Mouse (Mus musculus) heart, embryonic 12.5 days (tissue): ENCODE data around the gene Sept9. TPM values are rescaled to one million over a fixed set of nuclear protein-coding genes. Genes with fewer than 3 reads are reported as not detected.

Experiments used
- ATAC-seq: fragments of 200-750 bp; cut with Nextera tagmentation; 2 replicates; pipeline ENCODE4 v1.8.0; 2017; ENCODE audit warnings: moderate TSS enrichment, moderate library complexity; ENCODE audit not compliant: insufficient number of reproducible peaks, low FRiP score
- H3K27ac ChIP-seq: fragments of 300-500 bp; sonication (generic); 2 replicates; pipeline ENCODE4 v1.5.1; 2016; ENCODE audit warnings: mild to moderate bottlenecking, moderate library complexity; ENCODE audit not compliant: poor library complexity, severe bottlenecking
- H3K27me3 ChIP-seq: fragments of 300-500 bp; sonication (generic); replicated peaks from 2 replicates; pipeline ENCODE4 v1.6.1; 2016; ENCODE audit warnings: mild to moderate bottlenecking, moderate library complexity
- H3K36me3 ChIP-seq: fragments of 300-500 bp; sonication (generic); 2 replicates; pipeline ENCODE4 v1.6.1; 2016; ENCODE audit warnings: mild to moderate bottlenecking, moderate library complexity
- H3K4me1 ChIP-seq: fragments of 300-500 bp; sonication (generic); replicated peaks from 2 replicates; pipeline ENCODE4 v1.6.1; 2016; ENCODE audit warnings: mild to moderate bottlenecking
- H3K4me2 ChIP-seq: fragments of 300-500 bp; sonication (generic); 2 replicates; pipeline ENCODE4 v1.6.1; 2016; ENCODE audit warnings: mild to moderate bottlenecking, moderate library complexity
- H3K4me3 ChIP-seq: fragments of 300-500 bp; sonication (generic); 2 replicates; pipeline ENCODE4 v1.5.1; 2016; ENCODE audit warnings: mild to moderate bottlenecking
- H3K9ac ChIP-seq: fragments of 300-500 bp; sonication (generic); 2 replicates; pipeline ENCODE4 v1.6.1; 2016; ENCODE audit warnings: mild to moderate bottlenecking, moderate library complexity
- H3K9me3 ChIP-seq: fragments of 300-500 bp; sonication (generic); replicated peaks from 2 replicates; pipeline ENCODE4 v1.6.1; 2016; ENCODE audit warnings: mild to moderate bottlenecking, moderate library complexity
- WGBS: fragments of 180-500 bp; shearing (Covaris S2); methylation state at CpG from one replicate; pipeline ENCODE4 v1.1.7; 2016; 5-methylcytosine and 5-hydroxymethylcytosine counted together
- polyA plus RNA-seq: library from polyadenylated mRNA; unstranded; fragments of >200 nt; fragmentation: Nextera tagmentation; extraction: Ambion mirVana; gene quantifications from 2 replicates; pipeline ENCODE4 v1.2.1, GENCODE M21; 2016

Sept9 gene
- polyA plus RNA-seq, 1 experiment from 2014 or later = 103 TPM

DNA sequence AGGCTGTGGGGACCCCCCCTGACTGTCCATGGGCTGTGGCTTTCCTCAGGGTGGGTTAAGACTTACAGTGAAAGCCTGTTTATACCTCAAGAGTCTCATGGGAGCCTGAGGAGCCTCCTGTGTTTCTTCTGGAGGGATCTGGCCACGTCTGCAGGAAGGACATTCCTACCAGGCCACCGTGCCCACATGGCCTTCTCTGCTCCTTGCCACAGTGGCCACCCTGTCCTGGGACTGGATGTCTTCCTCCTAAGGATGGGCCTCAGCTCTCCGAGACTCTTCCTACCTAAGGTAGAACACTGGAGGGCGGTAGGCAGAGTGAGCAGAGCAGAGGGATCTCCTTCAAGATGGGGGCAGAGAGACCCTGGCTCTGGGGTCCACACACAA is 96.6 kb downstream of the Sept9 start:
- Histone ChIP-seq H3K4me1 (peaks cover 21% of the 10 kb centered on the region), H3K9ac (no peak overlapping the region), H3K4me3 (no peak overlapping the region), H3K27ac (no peak overlapping the region), H3K4me2 (no peak overlapping the region), H3K27me3 (no peaks in the 10 kb centered on the region), H3K9me3 (no peaks in the 10 kb centered on the region), H3K36me3 (peaks cover 24% of the 10 kb centered on the region)
- 57% methylated on average over 4 of the region's 4 CpGs for WGBS
- ATAC-seq = no peak

DNA sequence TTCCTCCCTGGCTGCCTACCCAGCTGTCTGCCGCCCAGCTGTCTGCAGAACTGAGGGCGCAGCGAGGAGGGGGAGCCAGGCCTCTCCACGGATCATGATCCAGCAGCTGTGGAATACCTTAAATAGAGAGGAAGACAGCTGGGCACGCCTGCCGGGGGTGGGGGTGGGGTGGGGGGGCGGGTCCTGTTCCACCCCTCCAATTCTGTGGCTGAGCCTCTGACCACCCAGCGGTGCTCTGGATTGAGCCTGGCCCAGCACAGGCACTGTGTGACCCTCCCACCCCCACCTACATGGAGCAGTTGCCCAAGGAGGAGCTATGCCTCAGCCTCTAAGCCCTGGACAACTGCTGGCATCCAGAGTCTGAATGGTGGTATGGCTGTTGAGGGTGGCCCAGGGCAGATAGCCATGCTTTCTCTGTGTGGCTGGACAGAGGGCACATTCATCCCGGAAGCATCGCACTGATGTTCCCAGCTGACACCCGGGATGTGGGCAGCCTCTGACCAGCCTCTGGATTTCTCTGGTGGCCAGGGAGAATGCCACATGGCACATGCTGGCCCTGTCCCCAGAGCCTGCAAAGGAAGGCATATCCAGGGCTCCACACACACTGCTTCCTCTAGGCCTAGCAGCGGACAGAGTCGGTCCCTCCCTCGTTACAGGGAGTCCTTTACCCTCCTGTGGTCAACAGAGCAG is 97.2 kb downstream of the Sept9 start:
- Histone ChIP-seq H3K27me3 (no peaks in the 10 kb centered on the region), H3K9me3 (no peaks in the 10 kb centered on the region), H3K9ac (no peak overlapping the region), H3K4me3 (no peak overlapping the region), H3K36me3 (peaks cover 19% of the 10 kb centered on the region), H3K4me2 (no peak overlapping the region), H3K4me1 (peaks cover 21% of the 10 kb centered on the region), H3K27ac (no peak overlapping the region)
- 75% methylated on average over 13 of the region's 14 CpGs for WGBS
- ATAC-seq = 0 out of 2 replicates have a peak, but pooled peaks have one; percentile 20

DNA sequence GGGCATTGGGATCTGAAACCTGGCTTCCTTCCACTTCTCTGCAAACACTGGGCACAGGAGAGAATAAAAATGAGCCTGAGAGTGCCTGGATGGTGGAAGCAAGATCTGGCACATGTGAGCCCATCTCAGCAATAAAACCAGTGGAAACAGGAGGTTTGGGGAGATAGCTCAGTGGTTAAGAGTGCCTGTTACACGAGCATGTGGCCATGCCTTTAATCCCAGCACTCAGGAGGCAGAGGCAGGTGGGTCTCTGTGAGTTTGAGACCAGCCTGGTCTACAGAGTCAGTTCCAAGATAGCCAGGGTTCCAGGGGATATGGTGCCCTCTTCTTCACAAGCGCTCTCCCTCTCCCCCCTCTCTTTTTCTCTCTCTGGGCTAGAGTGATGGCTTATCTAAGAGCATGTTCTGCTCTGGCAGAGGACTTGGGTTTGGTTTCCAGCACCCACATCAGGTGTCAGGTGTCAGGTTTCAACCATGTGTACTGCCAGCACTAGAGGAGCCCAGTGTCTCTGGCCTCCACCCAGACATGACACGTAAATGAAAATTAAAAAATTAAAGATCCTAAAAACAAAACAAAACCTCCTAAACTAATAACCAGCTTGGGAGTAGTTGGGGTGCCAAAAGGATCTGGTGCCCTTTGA is 97.8 kb downstream of the Sept9 start:
- Histone ChIP-seq H3K9ac (no peak overlapping the region), H3K27me3 (no peaks in the 10 kb centered on the region), H3K4me2 (no peak overlapping the region), H3K4me3 (no peak overlapping the region), H3K4me1 (peaks cover 24% of the 10 kb centered on the region), H3K27ac (no peak overlapping the region), H3K36me3 (peaks cover 12% of the 10 kb centered on the region; the same call in 1 of the 2 replicates), H3K9me3 (no peaks in the 10 kb centered on the region)
- 92% methylated on average over 3 of the region's 3 CpGs for WGBS
- ATAC-seq = no peak

DNA sequence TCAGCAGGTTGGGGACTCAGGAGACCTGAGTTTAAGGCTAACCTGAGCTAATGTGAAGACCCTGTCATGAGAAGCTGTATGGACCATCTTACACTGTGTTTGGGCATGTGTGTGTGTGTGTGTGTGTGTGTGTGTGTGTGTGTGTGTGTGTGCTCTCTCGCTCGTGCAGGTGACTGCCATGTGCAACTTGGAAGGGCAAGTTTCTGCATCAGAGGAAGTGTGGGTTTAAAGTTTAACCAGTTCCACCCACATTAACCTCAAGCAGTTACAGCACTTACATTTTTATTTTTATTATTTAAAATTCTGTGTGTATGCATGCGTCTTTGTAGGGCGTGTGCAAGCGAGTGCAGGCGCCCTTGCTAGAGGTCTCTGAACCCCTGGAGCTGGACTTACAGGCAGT is 100.3 kb downstream of the Sept9 start:
- no peak for ATAC-seq
- Histone ChIP-seq H3K9ac (no peak overlapping the region), H3K4me2 (no peak overlapping the region), H3K27me3 (no peaks in the 10 kb centered on the region), H3K9me3 (no peaks in the 10 kb centered on the region), H3K4me3 (no peak overlapping the region), H3K27ac (no peak overlapping the region), H3K36me3 (peaks cover 18% of the 10 kb centered on the region; the same call in 1 of the 2 replicates), H3K4me1 (peaks cover 18% of the 10 kb centered on the region)
- WGBS = 89% methylated on average over 6 of the region's 6 CpGs

DNA sequence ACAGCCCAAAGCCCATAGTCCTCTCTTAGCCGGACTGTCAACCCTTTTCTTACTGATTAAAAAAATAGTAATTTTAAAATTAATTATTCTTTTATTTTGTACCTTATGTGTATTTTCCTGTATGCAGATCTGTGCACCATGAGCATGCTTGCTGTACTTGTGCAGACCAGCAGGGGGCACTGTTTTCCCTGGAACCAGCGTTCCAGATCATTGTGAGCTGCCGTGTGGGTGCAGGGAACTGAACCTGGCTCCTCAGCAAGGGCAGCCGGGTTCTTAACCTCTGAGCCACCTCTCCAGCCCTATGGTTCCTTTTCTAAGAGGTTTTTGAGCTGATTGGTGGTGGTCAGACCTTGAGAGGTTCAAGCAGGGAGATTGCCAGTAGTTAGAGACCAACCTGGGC is 101.3 kb downstream of the Sept9 start:
- no peaks in the 10 kb centered on the region for H3K9me3 ChIP-seq
- no peaks in the 10 kb centered on the region for H3K27me3 ChIP-seq
- H3K9ac ChIP-seq = no peak overlapping the region
- no peak overlapping the region for H3K4me3 ChIP-seq
- H3K27ac ChIP-seq = no peak overlapping the region
- peaks cover 11% of the 10 kb centered on the region for H3K4me1 ChIP-seq
- peaks cover 18% of the 10 kb centered on the region; the same call in 1 of the 2 replicates for H3K36me3 ChIP-seq
- no peak for ATAC-seq
- WGBS = 83% methylated on average over 4 of the region's 4 CpGs
- H3K4me2 ChIP-seq = no peak overlapping the region

DNA sequence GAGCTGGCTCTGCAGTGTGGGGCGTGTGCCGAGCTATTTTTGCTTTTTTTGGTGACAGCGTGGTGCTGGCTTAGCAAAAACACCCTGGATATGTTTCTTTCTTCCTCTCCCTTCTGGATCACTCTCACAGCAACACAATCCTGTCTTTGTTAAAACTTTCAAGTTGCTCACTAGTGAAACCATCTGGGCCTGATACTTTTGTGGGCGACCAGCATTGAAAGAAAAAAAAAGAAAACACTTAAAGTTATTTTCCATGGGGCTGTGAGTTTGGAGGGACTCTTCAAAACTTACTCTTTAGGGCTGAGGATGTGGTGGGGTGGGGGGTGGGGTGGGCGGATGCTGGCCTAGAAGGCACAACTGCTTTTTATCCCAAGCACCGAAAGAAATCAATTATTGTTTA is 102.3 kb downstream of the Sept9 start:
- no peak overlapping the region for H3K27ac ChIP-seq
- H3K36me3 ChIP-seq = peaks cover 15% of the 10 kb centered on the region; the same call in 1 of the 2 replicates

DNA sequence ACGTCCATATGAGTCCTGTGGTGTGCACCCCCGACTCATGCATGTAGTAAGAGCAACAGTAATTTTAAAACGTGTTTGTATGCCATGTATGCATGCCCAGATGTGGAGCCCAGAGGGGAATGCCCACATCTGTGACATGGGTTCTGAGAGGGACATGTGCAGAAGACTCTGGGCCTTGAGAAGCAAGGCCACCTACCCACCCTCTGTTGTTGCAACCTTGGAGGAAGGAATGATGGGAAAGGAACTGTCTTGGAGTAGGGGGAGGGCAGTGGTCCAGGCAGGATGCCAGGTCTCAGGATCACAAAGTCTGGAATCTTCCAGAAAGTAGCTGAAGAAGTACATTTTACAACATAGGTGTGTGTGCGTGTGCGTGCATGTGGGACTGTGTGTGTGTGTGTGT is 102.9 kb downstream of the Sept9 start:
- 85% methylated on average over 5 of the region's 5 CpGs for WGBS
- H3K4me2 ChIP-seq = no peak overlapping the region
- no peak overlapping the region for H3K9ac ChIP-seq
- H3K4me3 ChIP-seq = no peak overlapping the region
- no peak overlapping the region for H3K27ac ChIP-seq
- H3K36me3 ChIP-seq = peaks cover 9% of the 10 kb centered on the region; the same call in 1 of the 2 replicates
- peaks cover 22% of the 10 kb centered on the region for H3K4me1 ChIP-seq
- no peak for ATAC-seq
- no peaks in the 10 kb centered on the region for H3K9me3 ChIP-seq
- no peaks in the 10 kb centered on the region for H3K27me3 ChIP-seq

More for the DNA sequence above, 102.3 kb downstream of the Sept9 start:
- H3K27me3 ChIP-seq = no peaks in the 10 kb centered on the region
- ATAC-seq = no peak
- 65% methylated on average over 6 of the region's 6 CpGs for WGBS
- no peak overlapping the region for H3K9ac ChIP-seq
- no peaks in the 10 kb centered on the region for H3K9me3 ChIP-seq
- H3K4me3 ChIP-seq = no peak overlapping the region
- peaks cover 15% of the 10 kb centered on the region for H3K4me1 ChIP-seq
- no peak overlapping the region for H3K4me2 ChIP-seq

DNA sequence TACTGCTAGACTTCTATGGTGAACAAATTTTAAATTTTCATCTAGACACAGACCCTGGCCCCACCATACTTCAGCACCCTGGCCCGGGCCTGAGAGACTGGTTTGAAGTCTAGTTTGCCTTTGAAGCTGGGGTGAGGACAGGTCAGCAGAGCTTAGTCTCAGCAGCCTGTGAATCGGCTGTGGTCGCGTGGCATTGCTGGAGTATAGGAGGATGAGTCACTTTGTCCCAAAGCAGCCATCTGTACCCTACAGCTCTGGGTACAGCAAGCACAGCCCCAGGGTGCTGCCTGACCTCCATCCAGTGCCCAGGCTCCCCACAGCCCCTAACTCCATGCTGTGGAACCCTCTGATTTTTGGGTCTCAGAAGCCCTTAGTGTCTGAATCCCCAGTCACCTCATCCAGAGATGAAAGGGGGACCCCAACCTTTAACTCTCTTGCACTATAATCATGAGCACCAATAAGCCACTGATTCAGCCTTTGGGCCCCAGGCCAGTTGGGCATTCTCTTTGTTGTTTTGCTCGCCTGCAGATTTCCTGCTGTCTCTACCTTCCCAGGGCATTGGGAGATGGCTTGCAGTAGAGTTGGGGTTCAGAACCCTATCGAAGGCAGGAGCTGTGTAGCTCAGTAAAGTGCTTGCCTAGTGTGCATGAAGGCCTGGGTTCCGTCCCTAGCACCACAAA is 106.2 kb downstream of the Sept9 start:
- no peak overlapping the region for H3K4me3 ChIP-seq
- no peak overlapping the region for H3K4me2 ChIP-seq
- H3K4me1 ChIP-seq = peaks cover 55% of the 10 kb centered on the region
- no peak overlapping the region for H3K9ac ChIP-seq
- H3K36me3 ChIP-seq = peaks cover 9% of the 10 kb centered on the region; the same call in 1 of the 2 replicates
- H3K9me3 ChIP-seq = no peaks in the 10 kb centered on the region
- WGBS = 71% methylated on average over 7 of the region's 7 CpGs
- no peaks in the 10 kb centered on the region for H3K27me3 ChIP-seq
- no peak for ATAC-seq
- no peak overlapping the region for H3K27ac ChIP-seq

DNA sequence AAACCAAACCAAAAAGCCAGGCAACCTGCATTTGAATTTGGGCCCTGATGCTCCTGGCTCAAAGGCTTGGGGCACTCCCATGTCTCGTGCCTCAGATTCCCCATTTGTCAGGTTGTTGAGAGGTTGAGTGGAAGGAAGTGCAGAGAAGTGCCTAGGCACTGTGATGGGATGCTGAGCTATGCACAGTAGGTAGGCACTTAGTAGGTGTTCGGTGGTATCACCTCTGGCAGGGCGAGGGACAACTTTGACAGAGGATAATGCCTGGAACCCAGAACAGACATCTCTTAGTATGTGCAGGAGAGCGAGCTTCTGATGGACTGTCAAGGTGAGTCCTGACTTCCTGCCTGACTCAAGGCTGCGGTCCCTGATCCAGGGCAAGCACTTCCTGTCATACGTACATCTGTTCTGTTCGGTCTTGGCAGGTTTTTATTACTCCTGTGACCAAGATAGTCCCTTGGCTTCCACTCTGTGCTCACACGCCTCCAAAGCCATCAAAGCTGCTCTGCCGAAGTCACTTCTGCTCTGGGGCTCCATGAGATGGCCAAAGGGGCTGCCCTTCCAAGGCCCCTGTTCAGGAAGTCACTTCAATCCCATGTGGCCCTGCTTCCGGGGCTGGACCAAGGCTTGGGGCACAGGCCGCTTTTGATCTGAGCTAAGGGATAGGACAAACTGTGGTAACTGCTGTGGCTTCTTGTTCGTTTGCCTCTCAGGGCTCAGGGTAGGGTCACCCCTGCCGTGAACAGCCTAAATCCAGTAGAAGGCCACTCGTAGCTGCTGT is 107.0 kb downstream of the Sept9 start:
- Histone ChIP-seq H3K36me3 (0 out of 2 replicates have a peak, but pooled peaks cover 9% of the 10 kb centered on the region), H3K4me2 (no peak overlapping the region), H3K9ac (no peak overlapping the region), H3K9me3 (no peaks in the 10 kb centered on the region), H3K4me1 (peaks cover 63% of the 10 kb centered on the region), H3K27me3 (no peaks in the 10 kb centered on the region), H3K4me3 (no peak overlapping the region), H3K27ac (peak overlapping the region; percentile 48)
- ATAC-seq = no peak
- WGBS = 60% methylated on average over 14 of the region's 14 CpGs

DNA sequence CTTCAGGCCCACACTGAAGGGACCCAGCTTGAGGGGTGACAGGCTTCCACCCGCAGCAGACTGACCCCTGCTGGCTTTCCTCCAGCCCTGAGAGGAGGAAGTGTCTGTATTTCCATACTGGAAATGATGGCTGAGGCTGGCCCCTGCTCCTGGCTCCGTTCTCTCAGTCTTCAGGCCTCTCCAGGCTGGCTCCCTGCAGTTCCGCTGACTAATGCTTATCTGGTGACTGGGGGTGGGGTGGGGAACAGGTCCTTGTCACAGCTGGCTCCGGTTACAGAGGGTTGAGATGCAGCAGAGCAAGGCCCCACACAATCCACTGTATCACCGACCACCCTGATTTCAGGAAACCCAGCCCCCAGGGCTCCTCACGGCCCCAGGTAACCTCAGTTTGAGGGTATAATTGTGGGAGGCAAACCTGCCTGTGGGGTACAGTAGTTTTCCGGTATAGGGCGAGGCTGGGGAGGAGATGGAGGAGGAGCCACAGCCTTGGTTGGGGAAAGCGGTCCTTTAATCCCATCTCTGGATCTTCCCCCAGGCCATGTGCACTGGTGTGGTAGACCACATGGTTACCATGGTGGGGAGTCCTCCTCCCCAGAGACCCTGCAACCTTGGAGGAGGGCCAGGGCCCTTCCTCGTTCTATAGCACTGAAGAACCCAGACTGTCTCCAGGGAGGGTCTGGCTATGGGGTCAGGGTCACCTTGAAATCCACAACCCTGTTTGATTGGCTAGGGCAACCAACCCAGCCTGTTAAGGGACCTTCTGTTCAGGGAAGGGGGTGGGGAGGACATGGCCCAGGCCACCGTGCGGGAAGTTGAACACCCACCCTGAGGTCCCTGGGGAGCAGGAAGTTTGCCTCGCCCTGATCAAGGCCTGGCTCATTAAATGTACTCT is 108.7 kb downstream of the Sept9 start:
- peaks cover 73% of the 10 kb centered on the region for H3K4me1 ChIP-seq
- ATAC-seq = peak; percentile 81
- no peak overlapping the region for H3K4me3 ChIP-seq
- WGBS = 17% methylated on average over 13 of the region's 13 CpGs
- H3K9ac ChIP-seq = peak overlapping the region; percentile 51
- 0 out of 2 replicates have a peak, but pooled peaks cover 7% of the 10 kb centered on the region for H3K36me3 ChIP-seq
- H3K4me2 ChIP-seq = peak overlapping the region; percentile 42
- no peaks in the 10 kb centered on the region for H3K27me3 ChIP-seq
- H3K27ac ChIP-seq = peak overlapping the region; percentile 74
- no peaks in the 10 kb centered on the region for H3K9me3 ChIP-seq
